Mouse (Mus musculus) brain, embryonic 14.5 days (tissue): ENCODE results near the gene Pde4d. TPM values are rescaled to one million over a fixed set of nuclear protein-coding genes. Genes with fewer than 3 reads are reported as not detected.

ENCODE experiments used
- DNase-seq: peaks from one replicate; pipeline ENCODE4 v3.0.0-alpha.2; 2011; ENCODE audit warnings: low read depth
- CTCF ChIP-seq: fragments of 200-500 bp; IDR thresholded peaks from 2 replicates; pipeline ENCODE4 v1.5.1; 2012; ENCODE audit warnings: inconsistent platforms, mild to moderate bottlenecking, moderate library complexity, borderline replicate concordance; ENCODE audit not compliant: insufficient read depth, insufficient read length; ENCODE audit errors: extremely low read depth
- POLR2A ChIP-seq: fragments of 200-500 bp; IDR thresholded peaks from 2 replicates; pipeline ENCODE4 v1.6.1; 2012; ENCODE audit warnings: mild to moderate bottlenecking, inconsistent platforms, borderline replicate concordance; ENCODE audit not compliant: poor library complexity, insufficient read depth, insufficient read length, severe bottlenecking; ENCODE audit errors: extremely low read depth
- polyA plus RNA-seq: library from polyadenylated mRNA; depleted of rRNA; stranded (reverse); fragments of >200 nt; gene quantifications from 2 replicates; pipeline ENCODE4 v1.2.3, GENCODE M21; 2012

The Pde4d gene
- polyA plus RNA-seq, 1 experiment = 34.9 TPM

GRCm38 (mm10) chr13:108492886-108493285, 43.1 kb downstream of the Pde4d start:
- TF ChIP-seq CTCF = no peak
- TF ChIP-seq POLR2A = no peak
- no peak for DNase-seq

GRCm38 (mm10) chr13:108494365-108494764, 44.6 kb downstream of the Pde4d start:
- no peak for DNase-seq

GRCm38 (mm10) chr13:108497768-108498167, 48.0 kb downstream of the Pde4d start:
- DNase-seq = no peak
- no peak for TF ChIP-seq POLR2A
- no peak for TF ChIP-seq CTCF

More at GRCm38 (mm10) chr13:108494365-108494764, 44.6 kb downstream of the Pde4d start:
- TF ChIP-seq CTCF (no peak), POLR2A (no peak)

- TF ChIP-seq CTCF (no peak), POLR2A (no peak)
- DNase-seq = peak; percentile 18
Observed at GRCm38 (mm10) chr13:108498247-108498743, 48.5 kb downstream of the Pde4d start.

GRCm38 (mm10) chr13:108498773-108499313, 49.1 kb downstream of the Pde4d start:
- TF ChIP-seq CTCF (no peak), POLR2A (no peak)

GRCm38 (mm10) chr13:108501386-108501785, 51.6 kb downstream of the Pde4d start:
- no peak for DNase-seq
- TF ChIP-seq CTCF (no peak), POLR2A (no peak)

More at GRCm38 (mm10) chr13:108498773-108499313, 49.1 kb downstream of the Pde4d start:
- no peak for DNase-seq

- no peak for DNase-seq
- TF ChIP-seq POLR2A (no peak), CTCF (no peak)
Observed at GRCm38 (mm10) chr13:108524548-108524947, 74.8 kb downstream of the Pde4d start.

GRCm38 (mm10) chr13:108524969-108525368, 75.2 kb downstream of the Pde4d start:
- TF ChIP-seq POLR2A = no peak
- no peak for TF ChIP-seq CTCF

GRCm38 (mm10) chr13:108526258-108527007, 76.7 kb downstream of the Pde4d start:
- TF ChIP-seq CTCF (no peak), POLR2A (no peak)
- DNase-seq = peak; percentile 62

More at GRCm38 (mm10) chr13:108524969-108525368, 75.2 kb downstream of the Pde4d start:
- DNase-seq = no peak

GRCm38 (mm10) chr13:108527090-108527770, 77.5 kb downstream of the Pde4d start:
- DNase-seq = no peak
- TF ChIP-seq POLR2A (no peak), CTCF (no peak)

GRCm38 (mm10) chr13:108528343-108528742, 78.6 kb downstream of the Pde4d start:
- no peak for TF ChIP-seq CTCF
- no peak for TF ChIP-seq POLR2A
- DNase-seq = no peak
